Mouse (Mus musculus): ENCODE measurements around the gene Epm2aip1. TPM values are rescaled to one million over a fixed set of nuclear protein-coding genes. Genes with fewer than 3 reads are reported as not detected.

Gene Epm2aip1
- 46.5 and 50.7 TPM in 2 replicates for polyA plus RNA-seq (2015; fragmentation: Nextera tagmentation; extraction: Ambion mirVana)

DNA sequence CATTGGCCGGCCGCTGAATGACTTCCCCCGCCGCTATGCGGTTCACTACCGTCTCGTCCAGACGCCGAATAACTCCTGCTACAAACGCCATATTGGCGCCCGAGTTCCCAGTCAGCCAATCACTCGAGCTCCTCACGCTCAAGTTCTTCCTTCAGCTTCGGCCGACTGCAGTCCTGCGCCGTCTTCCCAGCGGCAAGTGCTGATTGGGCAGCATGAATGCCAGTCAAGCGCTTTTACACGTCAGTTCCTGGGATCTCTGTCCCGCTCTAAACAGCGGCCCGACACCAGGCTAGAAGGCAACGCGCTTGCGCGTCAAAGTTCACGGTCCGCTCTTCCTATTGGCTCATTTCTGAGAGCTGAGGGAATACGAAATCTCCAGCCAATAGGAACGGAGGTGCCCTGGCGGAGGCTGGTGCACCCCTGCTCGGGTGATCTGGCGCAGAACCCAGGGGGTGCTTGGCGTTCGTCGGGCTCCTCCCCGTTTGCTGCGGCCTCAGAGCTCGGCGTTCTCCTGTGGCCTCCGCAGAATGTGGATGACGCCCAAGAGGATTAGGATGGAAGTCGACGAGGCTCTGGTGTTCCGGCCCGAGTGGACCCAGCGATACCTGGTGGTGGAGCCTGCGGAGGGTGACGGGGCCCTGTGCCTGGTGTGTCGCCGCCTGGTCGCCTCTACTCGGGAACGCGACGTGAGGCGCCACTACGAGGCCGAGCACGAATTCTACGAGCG is at the start of gene Epm2aip1, which contains the start of gene Mlh1:
Epm2aip1 (plus strand) TSS at position 496 of the 727 bp plus-strand sequence.
Mlh1 (minus strand) TSS at position 358 of the 727 bp plus-strand sequence.
- no peaks in the 10 kb centered on the region for H3K9me3 ChIP-seq (replicated peaks)
- peaks cover 14% of the 10 kb centered on the region for H3K36me3 ChIP-seq
- H3K4me2 ChIP-seq = peak within 1 kb of the TSS; percentile 86
- peak within 1 kb of the TSS; percentile 97 for H3K27ac ChIP-seq (replicated peaks)
- under 1% methylated on average over 59 of the region's 64 CpGs for WGBS
- H3K27me3 ChIP-seq (replicated peaks) = no peaks in the 10 kb centered on the region
- H3K4me3 ChIP-seq (replicated peaks) = peak within 1 kb of the TSS; percentile 79
- peak within 1 kb of the TSS; percentile 86 for H3K9ac ChIP-seq (replicated peaks)
- H3K4me1 ChIP-seq = peaks cover 50% of the 10 kb centered on the region
- peak; percentile 99 for ATAC-seq (ENCODE audit: low FRiP score)

DNA sequence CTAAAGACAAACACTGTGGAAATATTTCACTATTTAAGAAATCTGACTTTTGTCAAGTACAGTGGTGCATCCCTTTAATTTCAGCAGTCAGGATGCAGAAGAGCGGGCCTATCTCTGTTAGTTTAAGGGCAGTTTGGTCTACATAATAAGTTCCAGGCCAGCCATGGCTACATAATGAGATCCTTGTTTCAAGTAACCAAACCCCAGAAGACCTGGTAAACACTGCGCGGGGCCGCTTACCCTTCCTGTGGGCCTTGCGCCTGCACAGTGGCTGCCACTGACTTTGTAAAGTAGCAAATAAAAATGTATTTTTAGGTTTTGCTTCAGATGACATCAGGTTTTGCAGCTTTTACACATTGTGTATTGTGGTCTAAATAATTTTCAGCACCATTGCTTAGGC is 48.3 kb upstream of the Epm2aip1 start:
- WGBS = 96% methylated on average over 5 of the region's 5 CpGs
- H3K27ac ChIP-seq (replicated peaks) = no peak overlapping the region
- no peak overlapping the region for H3K4me2 ChIP-seq
- no peaks in the 10 kb centered on the region for H3K9me3 ChIP-seq (replicated peaks)
- no peak overlapping the region for H3K4me3 ChIP-seq (replicated peaks)
- H3K27me3 ChIP-seq (replicated peaks) = no peaks in the 10 kb centered on the region
- H3K9ac ChIP-seq (replicated peaks) = no peak overlapping the region
- peaks cover 83% of the 10 kb centered on the region for H3K36me3 ChIP-seq
- no peak for ATAC-seq (ENCODE audit: low FRiP score)
- no peaks in the 10 kb centered on the region for H3K4me1 ChIP-seq

DNA sequence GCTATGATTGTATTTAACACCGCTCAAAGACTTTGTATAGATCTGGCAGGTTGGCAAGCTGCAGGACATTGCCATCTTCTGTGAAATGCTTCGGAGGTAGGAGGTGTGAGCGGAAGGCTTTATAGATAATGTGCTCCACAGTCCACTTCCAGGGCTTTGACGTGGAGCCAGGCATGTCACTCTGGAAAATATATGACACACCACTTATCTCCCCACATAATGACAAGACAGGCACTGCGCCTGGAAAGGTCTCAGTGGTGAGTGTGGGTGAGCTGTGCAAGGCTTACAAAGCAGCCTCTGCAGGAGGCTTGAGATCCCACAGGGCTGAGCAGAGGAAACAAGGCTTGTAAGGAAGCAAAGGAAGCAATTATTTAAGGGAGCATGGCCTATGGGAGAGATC is 43.3 kb upstream of the Epm2aip1 start:
- H3K9ac ChIP-seq (replicated peaks) = no peak overlapping the region
- WGBS = 70% methylated on average over 5 of the region's 5 CpGs
- no peak overlapping the region for H3K4me2 ChIP-seq
- H3K4me1 ChIP-seq = no peaks in the 10 kb centered on the region
- no peaks in the 10 kb centered on the region for H3K27me3 ChIP-seq (replicated peaks)
- peaks cover 72% of the 10 kb centered on the region for H3K36me3 ChIP-seq
- no peak overlapping the region for H3K4me3 ChIP-seq (replicated peaks)
- H3K9me3 ChIP-seq (replicated peaks) = no peaks in the 10 kb centered on the region
- no peak overlapping the region for H3K27ac ChIP-seq (replicated peaks)
- ATAC-seq (ENCODE audit: low FRiP score) = no peak

DNA sequence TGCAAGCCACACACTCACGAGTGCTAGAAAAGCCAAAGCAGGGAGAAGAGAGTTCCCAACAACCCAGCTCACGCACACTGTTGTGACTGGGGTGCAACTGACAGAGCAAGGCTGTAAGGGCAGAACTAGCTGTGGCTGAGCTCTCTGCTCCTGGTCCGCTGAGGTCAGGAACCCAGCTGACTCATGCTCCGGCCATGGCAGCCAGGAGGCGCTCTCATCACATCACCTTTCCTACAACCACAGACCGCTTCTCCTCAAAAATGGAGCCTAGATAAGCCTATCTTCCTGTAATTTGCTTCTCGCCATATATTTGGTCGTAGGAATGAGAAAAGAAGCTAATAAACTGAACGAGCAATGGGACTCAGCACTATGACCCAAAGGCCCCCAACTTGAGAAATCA is 37.0 kb upstream of the Epm2aip1 start:
- H3K9me3 ChIP-seq (replicated peaks) = no peaks in the 10 kb centered on the region
- peaks cover 66% of the 10 kb centered on the region for H3K36me3 ChIP-seq
- no peak for ATAC-seq (ENCODE audit: low FRiP score)
- H3K4me2 ChIP-seq = no peak overlapping the region
- H3K4me1 ChIP-seq = no peaks in the 10 kb centered on the region
- WGBS = 92% methylated on average over 9 of the region's 9 CpGs
- H3K4me3 ChIP-seq (replicated peaks) = no peak overlapping the region
- H3K27me3 ChIP-seq (replicated peaks) = no peaks in the 10 kb centered on the region
- no peak overlapping the region for H3K27ac ChIP-seq (replicated peaks)
- no peak overlapping the region for H3K9ac ChIP-seq (replicated peaks)

DNA sequence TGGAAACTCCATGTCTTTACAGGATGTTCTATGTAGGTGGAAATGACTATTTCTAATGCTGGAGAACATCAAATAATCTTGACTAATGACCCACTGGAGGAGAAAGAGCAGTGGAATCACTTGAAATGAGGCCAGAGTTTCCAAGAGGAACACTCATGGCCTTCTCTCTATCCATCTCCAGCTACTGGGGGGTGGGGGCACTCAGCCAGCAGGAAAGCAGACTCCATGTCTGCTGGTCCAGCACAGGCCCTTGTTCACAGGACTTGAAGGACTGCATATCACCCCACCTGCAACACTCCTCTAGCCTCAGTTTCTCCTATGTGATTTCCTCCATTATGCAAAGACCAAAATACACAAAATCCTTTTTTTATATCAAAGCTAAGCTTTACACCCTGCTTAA is 34.0 kb upstream of the Epm2aip1 start:
- Histone ChIP-seq H3K4me2 (no peak overlapping the region), H3K9me3 (replicated peaks) (no peaks in the 10 kb centered on the region), H3K27ac (replicated peaks) (no peak overlapping the region), H3K4me3 (replicated peaks) (no peak overlapping the region), H3K27me3 (replicated peaks) (no peaks in the 10 kb centered on the region), H3K9ac (replicated peaks) (no peak overlapping the region), H3K36me3 (peaks cover 73% of the 10 kb centered on the region), H3K4me1 (no peaks in the 10 kb centered on the region)
- ATAC-seq (ENCODE audit: low FRiP score) = no peak

DNA sequence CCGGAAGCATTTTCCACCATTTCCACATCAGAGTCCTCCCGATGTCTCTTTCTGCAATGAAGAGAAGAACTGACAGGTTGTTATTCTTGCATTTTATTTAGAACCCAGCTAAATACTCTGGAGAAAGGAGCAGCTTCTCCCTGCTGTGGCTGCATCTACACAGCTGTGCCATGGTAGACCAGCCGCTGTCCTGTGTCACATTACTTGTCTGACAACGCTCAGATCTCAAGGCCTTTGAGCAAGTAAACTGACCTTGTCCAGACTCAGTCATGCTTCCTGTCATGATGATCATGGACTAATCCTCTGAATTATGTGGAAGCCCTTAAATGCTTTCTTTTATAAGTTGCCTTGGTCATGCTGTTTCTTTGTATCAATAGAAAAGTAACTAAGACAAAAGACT is 31.9 kb upstream of the Epm2aip1 start:
- 82% methylated on average over 4 of the region's 4 CpGs for WGBS
- no peak overlapping the region for H3K4me2 ChIP-seq
- no peak for ATAC-seq (ENCODE audit: low FRiP score)
- H3K4me3 ChIP-seq (replicated peaks) = no peak overlapping the region
- H3K4me1 ChIP-seq = no peaks in the 10 kb centered on the region
- H3K36me3 ChIP-seq = peaks cover 62% of the 10 kb centered on the region
- H3K27me3 ChIP-seq (replicated peaks) = no peaks in the 10 kb centered on the region
- H3K9me3 ChIP-seq (replicated peaks) = no peaks in the 10 kb centered on the region
- no peak overlapping the region for H3K9ac ChIP-seq (replicated peaks)
- no peak overlapping the region for H3K27ac ChIP-seq (replicated peaks)

DNA sequence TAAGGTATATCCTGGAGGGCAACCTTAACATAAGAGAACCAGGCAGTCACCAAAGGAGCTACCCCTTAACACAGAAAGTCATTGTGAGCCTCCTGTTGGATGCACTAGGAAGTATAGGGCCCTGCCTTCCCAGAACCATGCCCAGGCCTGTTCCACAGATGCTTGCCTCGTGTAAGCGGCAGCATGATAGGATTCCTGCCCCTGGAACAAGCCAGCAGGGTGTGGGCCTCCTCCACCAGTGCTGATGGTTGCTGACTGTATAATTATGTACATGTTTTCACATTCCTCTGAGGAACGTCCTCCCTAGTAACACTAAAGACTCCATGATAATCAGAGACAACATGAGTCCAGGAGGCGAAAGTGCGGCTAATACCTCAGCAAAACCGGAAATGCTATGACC is 28.3 kb upstream of the Epm2aip1 start:
- no peak overlapping the region for H3K4me3 ChIP-seq (replicated peaks)
- no peaks in the 10 kb centered on the region for H3K27me3 ChIP-seq (replicated peaks)

DNA sequence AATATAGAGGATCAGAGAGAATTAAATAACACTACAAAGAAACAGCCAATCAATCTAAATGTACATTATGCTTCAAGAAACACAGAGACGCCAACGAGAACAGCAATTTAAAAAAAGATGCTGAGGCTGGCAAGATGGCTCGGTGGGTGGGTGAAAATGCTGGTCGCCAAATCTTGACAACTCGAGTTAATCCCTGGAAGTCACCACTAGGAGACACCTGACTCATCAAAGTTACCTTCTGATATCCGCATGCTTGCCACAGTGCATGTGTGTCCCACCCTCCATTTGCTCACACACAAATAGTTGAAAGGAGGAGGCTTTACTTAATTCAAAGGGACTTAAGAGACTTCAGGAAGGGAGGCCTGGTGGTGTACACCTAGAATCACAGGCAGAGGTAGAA is 26.2 kb upstream of the Epm2aip1 start:
- Histone ChIP-seq H3K9me3 (replicated peaks) (no peaks in the 10 kb centered on the region), H3K27me3 (replicated peaks) (no peaks in the 10 kb centered on the region), H3K4me3 (replicated peaks) (no peak overlapping the region), H3K4me2 (no peak overlapping the region), H3K36me3 (peaks cover 47% of the 10 kb centered on the region), H3K9ac (replicated peaks) (no peak overlapping the region), H3K4me1 (no peaks in the 10 kb centered on the region), H3K27ac (replicated peaks) (no peak overlapping the region)
- no peak for ATAC-seq (ENCODE audit: low FRiP score)
- 77% methylated on average over 6 of the region's 6 CpGs for WGBS

More for the DNA sequence above, 28.3 kb upstream of the Epm2aip1 start:
- Histone ChIP-seq H3K4me2 (no peak overlapping the region), H3K9ac (replicated peaks) (no peak overlapping the region), H3K4me1 (no peaks in the 10 kb centered on the region), H3K9me3 (replicated peaks) (no peaks in the 10 kb centered on the region), H3K36me3 (peaks cover 49% of the 10 kb centered on the region), H3K27ac (replicated peaks) (no peak overlapping the region)
- 94% methylated on average over 6 of the region's 6 CpGs for WGBS
- no peak for ATAC-seq (ENCODE audit: low FRiP score)

DNA sequence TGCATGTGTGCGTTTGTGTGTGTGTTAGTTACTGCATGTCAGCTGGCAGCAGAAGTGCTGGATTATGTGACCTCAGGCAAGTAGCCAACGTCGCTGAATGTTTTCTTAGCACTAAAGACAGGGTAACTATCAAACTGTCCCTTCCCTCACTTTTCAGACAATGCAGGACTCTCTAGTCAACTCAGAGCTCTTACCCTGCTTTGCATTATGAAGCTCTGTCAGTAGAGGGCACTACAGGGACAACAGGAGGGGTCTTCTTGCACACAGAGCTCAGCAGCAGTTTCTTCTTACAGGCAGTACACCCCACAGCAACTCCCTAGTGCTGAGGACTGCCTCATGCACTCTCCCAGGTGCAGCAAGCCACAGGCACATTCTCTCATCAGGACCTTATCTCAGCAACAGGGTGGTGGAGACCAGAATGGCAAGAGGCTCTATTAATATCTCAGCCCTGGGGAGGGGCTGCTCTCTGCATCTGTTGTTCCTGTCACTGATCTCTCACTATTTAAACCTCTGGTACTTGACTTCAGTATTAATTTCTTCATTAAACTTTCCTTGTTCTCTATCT is 24.0 kb upstream of the Epm2aip1 start:
- H3K4me2 ChIP-seq = no peak overlapping the region
- no peak for ATAC-seq (ENCODE audit: low FRiP score)
- no peak overlapping the region for H3K27ac ChIP-seq (replicated peaks)
- no peaks in the 10 kb centered on the region for H3K9me3 ChIP-seq (replicated peaks)
- peaks cover 52% of the 10 kb centered on the region for H3K36me3 ChIP-seq
- 83% methylated on average over 3 of the region's 3 CpGs for WGBS
- no peaks in the 10 kb centered on the region for H3K4me1 ChIP-seq
- no peaks in the 10 kb centered on the region for H3K27me3 ChIP-seq (replicated peaks)
- H3K9ac ChIP-seq (replicated peaks) = no peak overlapping the region
- no peak overlapping the region for H3K4me3 ChIP-seq (replicated peaks)

DNA sequence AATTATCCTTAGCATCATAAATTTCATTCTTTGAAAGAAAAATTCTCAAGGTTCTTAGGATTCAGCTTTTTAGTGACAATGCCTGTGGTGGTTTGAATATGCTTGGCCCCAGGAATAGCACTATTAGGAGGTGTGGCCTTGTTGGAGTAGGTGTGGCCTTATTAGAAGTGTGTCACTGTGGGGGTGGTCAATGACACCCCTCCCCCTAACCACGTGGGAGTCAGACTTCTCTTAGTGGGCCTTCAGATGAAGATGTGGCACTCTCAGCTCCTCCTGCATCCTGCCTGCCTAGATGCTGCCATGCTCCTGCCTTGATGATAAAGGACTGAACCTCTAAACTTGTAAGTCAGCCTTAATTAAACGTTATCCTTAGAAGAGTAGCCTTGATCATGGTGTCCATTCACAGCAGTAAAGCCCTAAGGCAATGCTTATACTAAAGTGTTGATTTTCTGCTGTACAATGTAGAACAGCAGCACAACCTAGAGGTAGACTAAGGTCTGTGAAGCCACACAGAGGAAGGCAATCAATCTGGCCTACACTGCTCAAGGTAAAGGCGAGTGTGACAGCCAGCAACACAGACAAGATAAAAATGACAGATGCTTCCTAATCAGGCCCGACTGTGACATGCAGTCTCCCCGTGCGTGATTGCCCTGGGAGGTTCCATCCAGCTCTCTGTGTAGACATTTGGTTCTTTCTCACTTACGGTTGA is 19.4 kb upstream of the Epm2aip1 start:
- H3K27me3 ChIP-seq (replicated peaks) = no peaks in the 10 kb centered on the region
- H3K27ac ChIP-seq (replicated peaks) = no peak overlapping the region
- no peak overlapping the region for H3K4me2 ChIP-seq
- H3K4me1 ChIP-seq = no peaks in the 10 kb centered on the region
- ATAC-seq (ENCODE audit: low FRiP score) = no peak
- H3K4me3 ChIP-seq (replicated peaks) = no peak overlapping the region
- no peak overlapping the region for H3K9ac ChIP-seq (replicated peaks)
- WGBS = 82% methylated on average over 7 of the region's 7 CpGs
- no peaks in the 10 kb centered on the region for H3K9me3 ChIP-seq (replicated peaks)
- H3K36me3 ChIP-seq = peaks cover 60% of the 10 kb centered on the region

DNA sequence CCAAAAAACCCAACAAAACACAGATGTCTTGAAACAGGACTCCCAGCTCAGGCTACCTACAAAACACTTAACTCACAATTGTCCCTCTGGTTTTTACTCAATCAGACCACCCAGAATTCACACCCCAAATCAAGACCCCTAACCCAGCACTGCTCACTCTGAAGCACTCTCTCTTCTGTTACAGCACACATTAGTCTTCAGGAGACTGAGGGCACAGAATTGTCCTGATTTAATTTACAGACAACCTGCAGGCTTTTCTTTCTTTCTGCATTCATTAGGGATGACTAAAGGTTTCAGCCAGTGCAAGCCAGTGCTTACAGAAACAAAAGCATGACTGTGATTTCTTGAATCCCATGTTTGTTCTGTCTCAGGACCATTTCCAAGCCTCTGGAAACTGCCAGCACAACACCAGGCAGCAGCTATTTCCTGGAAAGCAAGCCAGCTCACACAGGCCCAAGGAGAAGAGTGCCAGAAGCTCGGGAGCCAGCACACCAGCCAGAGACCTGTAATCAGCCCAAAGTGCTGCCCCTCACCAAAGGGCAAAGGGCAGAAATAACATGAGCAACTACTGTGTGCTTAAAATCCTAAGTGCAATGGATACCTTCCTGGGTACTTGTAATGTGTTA is 11.3 kb upstream of the Epm2aip1 start:
- peak; percentile 66; the same call in 1 of the 2 replicates for ATAC-seq (ENCODE audit: low FRiP score)
- no peaks in the 10 kb centered on the region for H3K4me1 ChIP-seq
- no peaks in the 10 kb centered on the region for H3K9me3 ChIP-seq (replicated peaks)
- H3K27me3 ChIP-seq (replicated peaks) = no peaks in the 10 kb centered on the region
- no peak overlapping the region for H3K9ac ChIP-seq (replicated peaks)
- 28% methylated on average over 1 of the region's 1 CpGs for WGBS
- no peak overlapping the region for H3K4me3 ChIP-seq (replicated peaks)
- H3K27ac ChIP-seq (replicated peaks) = no peak overlapping the region; the same call in 1 of the 2 replicates
- H3K4me2 ChIP-seq = no peak overlapping the region
- peaks cover 54% of the 10 kb centered on the region for H3K36me3 ChIP-seq
